Mouse (Mus musculus): ENCODE results near the gene Apobec2.

- TF ChIP-seq GATA1 (IDR thresholded peaks at IDR 0.05; ENCODE audit: low read length) (peak; percentile 27; the same call in 1 of the 2 replicates), TAL1 (IDR thresholded peaks at IDR 0.05; ENCODE audit: low read length) (no peak)
Observed at GRCm38 (mm10) chr17:48407154-48407553, 25.6 kb downstream of the Apobec2 start.

Data from erythroblast, embryonic 14.5 days (primary cell).